Mouse (Mus musculus): ENCODE measurements around the gene Eif2s3x.
A peak's percentile ranks its signal among the peaks of the same experiment; 100 is the strongest.
"Not testable (repeated sequence)": the region's sequence is repeated elsewhere in the genome, so short reads cannot be mapped to it uniquely, and the experiment has no call there.

Eif2s3x gene

GRCm38 (mm10) chrX:94212597-94213321, at the start of gene Eif2s3x:
Gene Eif2s3x, minus strand, starts transcription at chrX:94212862.
- DNase-seq, result peak; percentile 94

GRCm38 (mm10) chrX:94235601-94236000, 22.9 kb upstream of the Eif2s3x start:
- DNase-seq, result no peak

- no peak for DNase-seq
These were observed 22.5 kb upstream of the Eif2s3x start for GRCm38 (mm10) chrX:94235190-94235555.

GRCm38 (mm10) chrX:94234532-94235189, 22.0 kb upstream of the Eif2s3x start, which contains the start of gene Klhl15:
Gene Klhl15, plus strand, starts transcription at chrX:94234599.
- peak; percentile 76 for DNase-seq

- peak; percentile 49 for DNase-seq
These were observed 21.4 kb upstream of the Eif2s3x start for GRCm38 (mm10) chrX:94233936-94234531.

- DNase-seq, result no peak
These were observed 20.8 kb upstream of the Eif2s3x start for GRCm38 (mm10) chrX:94233432-94233831.

- DNase-seq, result no peak
These were observed 722 bp upstream of the Eif2s3x start for GRCm38 (mm10) chrX:94213384-94213783.

- no peak for DNase-seq
These were observed 432 bp downstream of the Eif2s3x start for GRCm38 (mm10) chrX:94212264-94212596.

- peak; percentile 62 for DNase-seq
These were observed 14.9 kb downstream of the Eif2s3x start for GRCm38 (mm10) chrX:94197789-94198188.

GRCm38 (mm10) chrX:94193901-94194300, 18.8 kb downstream of the Eif2s3x start:
- DNase-seq, result not testable (repeated sequence)

- no peak for DNase-seq
These were observed 27.5 kb downstream of the Eif2s3x start for GRCm38 (mm10) chrX:94185156-94185555.

- DNase-seq, result no peak
These were observed 28.8 kb downstream of the Eif2s3x start for GRCm38 (mm10) chrX:94183814-94184213.

- peak; percentile 97 for DNase-seq
These were observed 34.8 kb downstream of the Eif2s3x start for GRCm38 (mm10) chrX:94177715-94178340.

GRCm38 (mm10) chrX:94169348-94169747, 43.3 kb downstream of the Eif2s3x start:
- DNase-seq, result no peak

- no peak for DNase-seq
These were observed 60.3 kb downstream of the Eif2s3x start for GRCm38 (mm10) chrX:94152251-94152830.

- DNase-seq, result no peak
These were observed 62.2 kb downstream of the Eif2s3x start for GRCm38 (mm10) chrX:94150471-94150870.

GRCm38 (mm10) chrX:94142004-94142771, 70.5 kb downstream of the Eif2s3x start:
- no peak for DNase-seq

- no peak for DNase-seq
These were observed 72.6 kb downstream of the Eif2s3x start for GRCm38 (mm10) chrX:94140080-94140479.

Measured in cerebellum, adult 9-10 months (tissue).